Mouse (Mus musculus) midbrain, embryonic 14.5 days (tissue): ENCODE results near the gene Rnf212b. TPM values are rescaled to one million over a fixed set of nuclear protein-coding genes. Genes with fewer than 3 reads are reported as not detected.

Source experiments
- polyA plus RNA-seq: library from polyadenylated mRNA; unstranded; fragments of >200 nt; fragmentation: Nextera tagmentation; extraction: Ambion mirVana; gene quantifications from 2 replicates; pipeline ENCODE4 v1.2.1, GENCODE M21; 2014

Gene Rnf212b
- polyA plus RNA-seq, 1 experiment from 2014 or later: not detected

Other genes with a start within 250 kb of the Rnf212b start
- 3.6 and 4.8 TPM in 2 replicates for gene Ajuba, start 236.6 kb upstream of the Rnf212b start, polyA plus RNA-seq
- 5.4 and 6.1 TPM in 2 replicates for gene 4931414P19Rik, start 208.1 kb upstream of the Rnf212b start, polyA plus RNA-seq
- gene Psmb5, start 196.1 kb upstream of the Rnf212b start, polyA plus RNA-seq: 409 and 454 TPM in 2 replicates
- 0.18 TPM in 1 of 2 replicates, not detected in the other for gene Psmb11, start 192.7 kb upstream of the Rnf212b start, polyA plus RNA-seq
- not detected in 2 replicates for gene Gm17606, start 173.2 kb upstream of the Rnf212b start, polyA plus RNA-seq
- gene Cdh24, start 172.8 kb upstream of the Rnf212b start, polyA plus RNA-seq: 11.6 and 12.4 TPM in 2 replicates
- gene 1700123O20Rik, start 127.9 kb upstream of the Rnf212b start, polyA plus RNA-seq: 74.0 and 79.1 TPM in 2 replicates
- 128 and 143 TPM in 2 replicates for gene Acin1, start 127.2 kb upstream of the Rnf212b start, polyA plus RNA-seq
- 0.20 TPM in 2 replicates for gene Gm29776, start 115.3 kb upstream of the Rnf212b start, polyA plus RNA-seq
- not detected in 2 replicates for gene Cebpe, start 102.0 kb upstream of the Rnf212b start, polyA plus RNA-seq
- gene Slc7a8, start 32.2 kb upstream of the Rnf212b start, polyA plus RNA-seq: 5.7 and 7.6 TPM in 2 replicates
- 6.0 and 9.4 TPM in 2 replicates for gene Homez, start 56.8 kb downstream of the Rnf212b start, polyA plus RNA-seq
- 2.1 and 4.4 TPM in 2 replicates for gene Ppp1r3e, start 63.4 kb downstream of the Rnf212b start, polyA plus RNA-seq
- 5.5 and 5.8 TPM in 2 replicates for gene Bcl2l2, start 69.2 kb downstream of the Rnf212b start, polyA plus RNA-seq
- gene Gm20521, start 69.3 kb downstream of the Rnf212b start, polyA plus RNA-seq: not detected in 2 replicates
- gene Pabpn1, start 78.4 kb downstream of the Rnf212b start, polyA plus RNA-seq: 171 and 206 TPM in 2 replicates
- 110 and 304 TPM in 2 replicates for gene Slc22a17, start 99.0 kb downstream of the Rnf212b start, polyA plus RNA-seq
- gene Efs, start 112.0 kb downstream of the Rnf212b start, polyA plus RNA-seq: 10.2 and 18.3 TPM in 2 replicates
- gene Il25, start 118.6 kb downstream of the Rnf212b start, polyA plus RNA-seq: not detected in 2 replicates
- gene Cmtm5, start 122.1 kb downstream of the Rnf212b start, polyA plus RNA-seq: 4.2 and 4.3 TPM in 2 replicates
- gene Myh6, start 152.8 kb downstream of the Rnf212b start, polyA plus RNA-seq: 0.98 and 1.7 TPM in 2 replicates
- gene Gm17428, start 162.8 kb downstream of the Rnf212b start, polyA plus RNA-seq: not detected in 2 replicates
- gene Myh7, start 180.5 kb downstream of the Rnf212b start, polyA plus RNA-seq: 5.4 and 7.7 TPM in 2 replicates
- gene Ngdn, start 201.3 kb downstream of the Rnf212b start, polyA plus RNA-seq: 51.7 and 54.3 TPM in 2 replicates